Mouse (Mus musculus) CH12.LX (cell line): ENCODE data around the gene Zfp277. TPM values are rescaled to one million over a fixed set of nuclear protein-coding genes. Genes with fewer than 3 reads are reported as not detected.
A peak's percentile ranks its signal among the peaks of the same experiment; 100 is the strongest.

Experiments used
- DNase-seq: peaks from one replicate; pipeline ENCODE4 v3.0.0-alpha.2; 2013; ENCODE audit errors: extremely low read depth
- H3K27ac ChIP-seq: 2 replicates; pipeline ENCODE4 v1.5.1; 2012; ENCODE audit warnings: low read depth, mild to moderate bottlenecking, control low read depth, moderate library complexity; ENCODE audit not compliant: insufficient read depth
- H3K27me3 ChIP-seq: replicated peaks from 2 replicates; pipeline ENCODE3; 2012; ENCODE audit warnings: inconsistent platforms
- H3K36me3 ChIP-seq, 2 experiments: replicated peaks in 1 of 2; 2 replicates each; pipeline versions ENCODE3 to v1.6.1; 2012; ENCODE audit warnings: inconsistent platforms in 1 of 2, low read length in 1 of 2, mild to moderate bottlenecking in 1 of 2, mixed read lengths in 1 of 2, moderate library complexity in 1 of 2; ENCODE audit not compliant: control insufficient read depth in 1 of 2, insufficient read depth in 1 of 2
- H3K4me1 ChIP-seq, 2 experiments: 2 replicates each; pipeline ENCODE4 v1.6.1; 2012; ENCODE audit warnings: inconsistent platforms in 1 of 2, moderate library complexity in 1 of 2; ENCODE audit not compliant: insufficient read depth in 2 of 2, control insufficient read depth in 1 of 2
- H3K4me2 ChIP-seq: 2 replicates; pipeline ENCODE4 v1.6.1; 2012; ENCODE audit warnings: low read depth, mild to moderate bottlenecking, control low read depth; ENCODE audit not compliant: poor library complexity, insufficient read depth, severe bottlenecking
- H3K4me3 ChIP-seq, 3 experiments: fragments of 150-350 bp in 1 of 3; sonication (generic) in 1 of 3; replicated peaks in 1 of 3; 2 replicates each; pipeline versions ENCODE3 to v1.5.1; 2011 to 2012; ENCODE audit warnings: low read depth in 2 of 3, low read length in 2 of 3, mild to moderate bottlenecking in 2 of 3, moderate library complexity in 2 of 3, control low read depth in 1 of 3, improper control_type of control experiment in 1 of 3, inconsistent platforms in 1 of 3, mixed read lengths in 1 of 3; ENCODE audit not compliant: poor library complexity in 1 of 3
- H3K79me2 ChIP-seq: replicated peaks from 2 replicates; pipeline ENCODE4 v1.6.1; 2012; ENCODE audit warnings: mild to moderate bottlenecking, moderate library complexity; ENCODE audit not compliant: control insufficient read depth, poor library complexity, insufficient read depth, severe bottlenecking; ENCODE audit errors: extremely low read depth
- H3K9ac ChIP-seq: 2 replicates; pipeline ENCODE4 v1.6.1; 2012; ENCODE audit warnings: low read depth, mild to moderate bottlenecking, control low read depth, moderate library complexity; ENCODE audit not compliant: insufficient read depth
- H3K9me3 ChIP-seq: replicated peaks from 2 replicates; pipeline ENCODE3; 2012; ENCODE audit warnings: low read length, inconsistent platforms, mixed read lengths
- BHLHE40 ChIP-seq: IDR thresholded peaks from 2 replicates; pipeline ENCODE4 v1.6.1; 2011; ENCODE audit warnings: mild to moderate bottlenecking, low read depth, low read length, improper control_type of control experiment
- CHD1 ChIP-seq: IDR thresholded peaks from 2 replicates; pipeline ENCODE4 v1.6.1; 2012; ENCODE audit warnings: low read depth, low read length, improper control_type of control experiment, inconsistent platforms
- CHD2 ChIP-seq: IDR thresholded peaks from 2 replicates; pipeline ENCODE4 v1.6.1; 2011; ENCODE audit warnings: low read length, improper control_type of control experiment
- CTCF ChIP-seq, 2 experiments: IDR thresholded peaks in 1 of 2; conservative IDR thresholded peaks in 1 of 2; 2 replicates each; pipeline ENCODE4 v1.5.1; 2011 to 2012; ENCODE audit warnings: low read depth in 2 of 2, low read length in 2 of 2, improper control_type of control experiment in 1 of 2, inconsistent platforms in 1 of 2, mild to moderate bottlenecking in 1 of 2, moderate library complexity in 1 of 2
- E2F4 ChIP-seq: IDR thresholded peaks from 2 replicates; pipeline ENCODE4 v1.6.1; 2011; ENCODE audit warnings: low read depth, low read length, improper control_type of control experiment; ENCODE audit not compliant: insufficient replicate concordance
- ELF1 ChIP-seq: IDR thresholded peaks from 2 replicates; pipeline ENCODE4 v1.6.1; 2014; ENCODE audit warnings: low read depth, mild to moderate bottlenecking, inconsistent platforms, low read length, improper control_type of control experiment
- ETS1 ChIP-seq: conservative IDR thresholded peaks from 2 replicates; pipeline ENCODE4 v1.6.1; 2012; ENCODE audit warnings: low read depth, mild to moderate bottlenecking, inconsistent platforms, low read length, improper control_type of control experiment, moderate library complexity
- GABPA ChIP-seq: IDR thresholded peaks from 2 replicates; pipeline ENCODE4 v1.6.1; 2012; ENCODE audit warnings: low read depth, low read length, improper control_type of control experiment, inconsistent platforms; ENCODE audit not compliant: insufficient replicate concordance
- HCFC1 ChIP-seq: IDR thresholded peaks from 2 replicates; pipeline ENCODE4 v1.6.1; 2012; ENCODE audit warnings: low read depth, mild to moderate bottlenecking, inconsistent platforms, low read length, improper control_type of control experiment
- IRF4 ChIP-seq: IDR thresholded peaks from 2 replicates; pipeline ENCODE4 v1.6.1; 2014; ENCODE audit warnings: low read depth, mild to moderate bottlenecking, inconsistent platforms, low read length, improper control_type of control experiment
- JUN ChIP-seq: IDR thresholded peaks from 2 replicates; pipeline ENCODE4 v1.6.1; 2011; ENCODE audit warnings: low read depth, mild to moderate bottlenecking, low read length, improper control_type of control experiment, moderate library complexity; ENCODE audit not compliant: insufficient read depth
- JUND ChIP-seq: conservative IDR thresholded peaks from 2 replicates; pipeline ENCODE4 v1.6.1; 2011; ENCODE audit warnings: low read depth, low read length, improper control_type of control experiment
- KAT2A ChIP-seq: IDR thresholded peaks from 2 replicates; pipeline ENCODE4 v1.6.1; 2012; ENCODE audit warnings: low read length, improper control_type of control experiment, inconsistent platforms; ENCODE audit not compliant: insufficient replicate concordance
- MAZ ChIP-seq: IDR thresholded peaks from 2 replicates; pipeline ENCODE4 v1.6.1; 2012; ENCODE audit warnings: low read depth, mild to moderate bottlenecking, inconsistent platforms, low read length, improper control_type of control experiment, moderate library complexity
- MEF2A ChIP-seq: IDR thresholded peaks from 2 replicates; pipeline ENCODE4 v1.6.1; 2014; ENCODE audit warnings: low read depth, mild to moderate bottlenecking, inconsistent platforms, low read length, improper control_type of control experiment, borderline replicate concordance
- MXI1 ChIP-seq: IDR thresholded peaks from 2 replicates; pipeline ENCODE4 v1.6.1; 2011; ENCODE audit warnings: mild to moderate bottlenecking, low read depth, low read length, improper control_type of control experiment
- MYC ChIP-seq: IDR thresholded peaks from 2 replicates; pipeline ENCODE4 v1.6.1; 2011; ENCODE audit warnings: low read depth, mild to moderate bottlenecking, improper control_type of control experiment, low read length
- NRF1 ChIP-seq: IDR thresholded peaks from 2 replicates; pipeline ENCODE4 v1.6.1; 2014; ENCODE audit warnings: low read depth, mild to moderate bottlenecking, inconsistent platforms, low read length, improper control_type of control experiment, moderate library complexity
- PAX5 ChIP-seq: IDR thresholded peaks from 2 replicates; pipeline ENCODE4 v1.6.1; 2012; ENCODE audit warnings: low read length, inconsistent platforms, mixed read lengths
- POLR2A ChIP-seq: IDR thresholded peaks from 2 replicates; pipeline ENCODE4 v1.6.1; 2011; ENCODE audit warnings: low read depth, mild to moderate bottlenecking, improper control_type of control experiment, low read length
- TCF12 ChIP-seq: IDR thresholded peaks from 2 replicates; pipeline ENCODE4 v1.6.1; 2014; ENCODE audit warnings: low read depth, mild to moderate bottlenecking, inconsistent platforms, low read length, improper control_type of control experiment
- UBTF ChIP-seq: IDR thresholded peaks from 2 replicates; pipeline ENCODE4 v1.6.1; 2012; ENCODE audit warnings: low read depth, mild to moderate bottlenecking, inconsistent platforms, low read length, improper control_type of control experiment, moderate library complexity
- USF1 ChIP-seq: IDR thresholded peaks from 2 replicates; pipeline ENCODE4 v1.6.1; 2014; ENCODE audit warnings: low read depth, mild to moderate bottlenecking, inconsistent platforms, low read length, improper control_type of control experiment
- ZC3H11A ChIP-seq: IDR thresholded peaks from 2 replicates; pipeline ENCODE4 v1.6.1; 2012; ENCODE audit warnings: low read depth, mild to moderate bottlenecking, inconsistent platforms, low read length, improper control_type of control experiment
- ZKSCAN1 ChIP-seq: IDR thresholded peaks from 2 replicates; pipeline ENCODE4 v1.6.1; 2012; ENCODE audit warnings: low read depth, inconsistent platforms, low read length, improper control_type of control experiment, borderline replicate concordance
- dilution Hi-C: fragments of 300-500 bp; cut with MboI; formaldehyde crosslinking; loops from 2 replicates; pipeline ENCODE4 v1.14.3; 2020; ENCODE audit warnings: low sequenced_read_pairs; ENCODE audit not compliant: extremely low pct_unique_long_range_greater_than_20kb, extremely low pct_ligation_motif_present
- in situ Hi-C: fragments of 300-500 bp; cut with MboI; formaldehyde crosslinking; loops from 3 replicates; pipeline ENCODE4 v1.14.3; 2019; ENCODE audit warnings: low sequenced_read_pairs, low pct_ligation_motif_present, low pct_unique_long_range_greater_than_20kb, mixed read lengths
- polyA plus RNA-seq: library from polyadenylated mRNA; unstranded; fragments of >175 nt; gene quantifications from 2 replicates; pipeline ENCODE4 v1.2.1, GENCODE M21; 2012; ENCODE audit warnings: low read depth; ENCODE audit not compliant: insufficient read length
- total RNA-seq, 2 experiments: library from RNA; depleted of rRNA; stranded (reverse); fragments of 300-350 nt in 1 of 2; fragments of >200 nt in 1 of 2; gene quantifications; 2 replicates each; pipeline ENCODE4 v1.2.3; 2012 to 2014

The Zfp277 gene
- 12.4 and 13.7 TPM in 2 replicates for total RNA-seq (2012; rRNA removed)
- 31.2 and 32.5 TPM in 2 replicates for total RNA-seq (2014; rRNA removed)
- polyA plus RNA-seq, result 16.7 and 18.9 TPM in 2 replicates

- peak within 1 kb of the TSS; percentile 76 to 87 (median 86) for H3K4me3 ChIP-seq
- H3K27me3 ChIP-seq, result peaks cover 15% of the 10 kb centered on the region
- peaks cover 6% of the 10 kb centered on the region for H3K79me2 ChIP-seq
- dilution Hi-C loops (no loop called here), in situ Hi-C loops (no loop called here)
- no peak within 1 kb of the TSS for H3K27ac ChIP-seq
- peak within 1 kb of the TSS; percentile 32; the same call in 1 of the 2 replicates for H3K9ac ChIP-seq
- peaks cover 0 to 7% of the 10 kb centered on the region in 2 experiments for H3K36me3 ChIP-seq
- H3K4me2 ChIP-seq, result peak within 1 kb of the TSS; percentile 89
- no peaks in the 10 kb centered on the region for H3K9me3 ChIP-seq
- TF ChIP-seq CTCF (conservative IDR thresholded peaks at IDR 0.05 in 1 of 2, IDR thresholded peaks at IDR 0.05 in 1 of 2; ENCODE audit: low read depth in 2 of 2, low read length in 2 of 2) (peak in 1 of 2 experiments; percentile 9; a peak in 1 of 4 replicates), NRF1 (peak; percentile 60; the same call in 1 of the 2 replicates), HCFC1 (peak; percentile 98), IRF4 (no peak; the same call in 1 of the 2 replicates), E2F4 (no peak), ZKSCAN1 (no peak), POLR2A (peak; percentile 67), UBTF (no peak; the same call in 1 of the 2 replicates), GABPA (peak; percentile 58; the same call in 1 of the 2 replicates), ELF1 (peak; percentile 91), JUND (no peak), CHD2 (peak; percentile 66; the same call in 1 of the 2 replicates), MEF2A (no peak; the same call in 1 of the 2 replicates), BHLHE40 (no peak), MYC (peak; percentile 29; the same call in 1 of the 2 replicates), PAX5 (no peak), ETS1 (no peak), MXI1 (peak; percentile 90), KAT2A (peak; percentile 90; the same call in 1 of the 2 replicates), MAZ (peak; percentile 92), CHD1 (no peak), JUN (no peak), USF1 (no peak), ZC3H11A (no peak), TCF12 (no peak; the same call in none of the 2 replicates)
- peak; percentile 99 for DNase-seq
- peaks cover 0 to 13% of the 10 kb centered on the region in 2 experiments; a peak in 2 of 4 replicates for H3K4me1 ChIP-seq
Observed at GRCm38 (mm10) chr12:40445648-40446449, at the start of gene Zfp277, which contains the start of gene Dock4. Gene Zfp277, minus strand, starts transcription at chr12:40445902. Gene Dock4, plus strand, starts transcription at chr12:40445952.
